Mouse (Mus musculus): Measurements from ENCODE around the gene Gm17359.

Gene Gm17359

GRCm38 (mm10) chr3:79336044-79336766 lies at the start of gene Gm17359:
Gene Gm17359, plus strand, starts transcription at chr3:79336661.
- TF ChIP-seq GATA4 (IDR thresholded peaks at IDR 0.05; ENCODE audit: insufficient replicate concordance, low read length) = no peak

- TF ChIP-seq GATA4 (IDR thresholded peaks at IDR 0.05; ENCODE audit: insufficient replicate concordance, low read length) = no peak
These were observed 49.3 kb upstream of the Gm17359 start for GRCm38 (mm10) chr3:79287108-79287576.

- TF ChIP-seq GATA4 (IDR thresholded peaks at IDR 0.05; ENCODE audit: insufficient replicate concordance, low read length) = no peak
These were observed 48.6 kb upstream of the Gm17359 start for GRCm38 (mm10) chr3:79287699-79288458.

GRCm38 (mm10) chr3:79289050-79289449 lies 47.4 kb upstream of the Gm17359 start:
- no peak for TF ChIP-seq GATA4 (IDR thresholded peaks at IDR 0.05; ENCODE audit: insufficient replicate concordance, low read length)

- no peak for TF ChIP-seq GATA4 (IDR thresholded peaks at IDR 0.05; ENCODE audit: insufficient replicate concordance, low read length)
These were observed 43.4 kb upstream of the Gm17359 start for GRCm38 (mm10) chr3:79293023-79293422.

GRCm38 (mm10) chr3:79294701-79295100 lies 41.8 kb upstream of the Gm17359 start:
- TF ChIP-seq GATA4 (IDR thresholded peaks at IDR 0.05; ENCODE audit: insufficient replicate concordance, low read length) = no peak

- TF ChIP-seq GATA4 (IDR thresholded peaks at IDR 0.05; ENCODE audit: insufficient replicate concordance, low read length) = no peak
These were observed 40.4 kb upstream of the Gm17359 start for GRCm38 (mm10) chr3:79296049-79296448.

GRCm38 (mm10) chr3:79296586-79296985 lies 39.9 kb upstream of the Gm17359 start:
- TF ChIP-seq GATA4 (IDR thresholded peaks at IDR 0.05; ENCODE audit: insufficient replicate concordance, low read length) = no peak

GRCm38 (mm10) chr3:79297281-79297680 lies 39.2 kb upstream of the Gm17359 start:
- TF ChIP-seq GATA4 (IDR thresholded peaks at IDR 0.05; ENCODE audit: insufficient replicate concordance, low read length) = no peak

- no peak for TF ChIP-seq GATA4 (IDR thresholded peaks at IDR 0.05; ENCODE audit: insufficient replicate concordance, low read length)
These were observed 37.1 kb upstream of the Gm17359 start for GRCm38 (mm10) chr3:79299401-79299800.

GRCm38 (mm10) chr3:79308605-79309004 lies 27.9 kb upstream of the Gm17359 start:
- no peak for TF ChIP-seq GATA4 (IDR thresholded peaks at IDR 0.05; ENCODE audit: insufficient replicate concordance, low read length)

GRCm38 (mm10) chr3:79310184-79310583 lies 26.3 kb upstream of the Gm17359 start:
- no peak for TF ChIP-seq GATA4 (IDR thresholded peaks at IDR 0.05; ENCODE audit: insufficient replicate concordance, low read length)

GRCm38 (mm10) chr3:79311895-79312294 lies 24.6 kb upstream of the Gm17359 start:
- no peak for TF ChIP-seq GATA4 (IDR thresholded peaks at IDR 0.05; ENCODE audit: insufficient replicate concordance, low read length)

- TF ChIP-seq GATA4 (IDR thresholded peaks at IDR 0.05; ENCODE audit: insufficient replicate concordance, low read length) = no peak
These were observed 22.3 kb upstream of the Gm17359 start for GRCm38 (mm10) chr3:79314006-79314698.

GRCm38 (mm10) chr3:79324697-79325526 lies 11.5 kb upstream of the Gm17359 start:
- TF ChIP-seq GATA4 (IDR thresholded peaks at IDR 0.05; ENCODE audit: insufficient replicate concordance, low read length) = no peak

All from liver, adult (tissue).